Mouse (Mus musculus) embryonic facial prominence, embryonic 14.5 days (tissue): ENCODE data around the gene Adcy10. TPM values are rescaled to one million over a fixed set of nuclear protein-coding genes. Genes with fewer than 3 reads are reported as not detected.
A peak's percentile ranks its signal among the peaks of the same experiment; 100 is the strongest.

Experiments used
- ATAC-seq: fragments of 200-750 bp; cut with Nextera tagmentation; 2 replicates; pipeline ENCODE4 v1.8.0; 2017; ENCODE audit warnings: low read depth, moderate number of reproducible peaks, moderate TSS enrichment
- DNase-seq: peaks from one replicate; pipeline ENCODE4 v3.0.0-alpha.2; 2015; ENCODE audit warnings: low spot score
- H3K27ac ChIP-seq: fragments of 300-500 bp; sonication (generic); replicated peaks from 2 replicates; pipeline ENCODE4 v1.5.1; 2014; ENCODE audit warnings: low read depth, mild to moderate bottlenecking, low read length, moderate library complexity
- H3K27me3 ChIP-seq: fragments of 300-500 bp; sonication (generic); replicated peaks from 2 replicates; pipeline ENCODE4 v1.6.1; 2014; ENCODE audit warnings: low read length; ENCODE audit not compliant: control insufficient read depth, insufficient read depth
- H3K36me3 ChIP-seq: fragments of 300-500 bp; sonication (generic); 2 replicates; pipeline ENCODE4 v1.6.1; 2014; ENCODE audit warnings: low read length, mixed read lengths; ENCODE audit not compliant: control insufficient read depth, insufficient read depth
- H3K4me1 ChIP-seq: fragments of 300-500 bp; sonication (generic); 2 replicates; pipeline ENCODE4 v1.6.1; 2014; ENCODE audit warnings: antibody characterized with exemption, low read length; ENCODE audit not compliant: control insufficient read depth, insufficient read depth
- H3K4me2 ChIP-seq: fragments of 300-500 bp; sonication (generic); 2 replicates; pipeline ENCODE4 v1.6.1; 2014; ENCODE audit warnings: low read depth, mild to moderate bottlenecking, low read length, moderate library complexity, mixed read lengths
- H3K4me3 ChIP-seq: fragments of 300-500 bp; sonication (generic); 2 replicates; pipeline ENCODE4 v1.5.1; 2014; ENCODE audit warnings: low read depth, mild to moderate bottlenecking, low read length
- H3K9ac ChIP-seq: fragments of 300-500 bp; sonication (generic); 2 replicates; pipeline ENCODE4 v1.6.1; 2014; ENCODE audit warnings: low read depth, mild to moderate bottlenecking, low read length, moderate library complexity, mixed read lengths
- H3K9me3 ChIP-seq: fragments of 300-500 bp; sonication (generic); 2 replicates; pipeline ENCODE4 v1.6.1; 2016; ENCODE audit warnings: low read length; ENCODE audit not compliant: control insufficient read depth
- WGBS: fragments of 180-500 bp; shearing (Covaris S2); extraction: QIAGEN DNeasy Blood & Tissue Kit; methylation state at CpG from one replicate; pipeline ENCODE4 v1.1.7; 2014; 5-methylcytosine and 5-hydroxymethylcytosine counted together
- polyA plus RNA-seq: library from polyadenylated mRNA; unstranded; fragments of >200 nt; fragmentation: Nextera tagmentation; extraction: Ambion mirVana; gene quantifications from 2 replicates; pipeline ENCODE4 v1.2.1, GENCODE M21; 2014

The Adcy10 gene
- polyA plus RNA-seq, 1 experiment from 2014 or later, result not detected

GRCm38 (mm10) chr1:165601775-165602280, 116.8 kb downstream of the Adcy10 start:
- Histone ChIP-seq H3K9ac (no peak overlapping the region), H3K4me1 (no peaks in the 10 kb centered on the region), H3K9me3 (no peaks in the 10 kb centered on the region), H3K27me3 (no peaks in the 10 kb centered on the region), H3K4me2 (no peak overlapping the region), H3K36me3 (peaks cover 76% of the 10 kb centered on the region), H3K27ac (no peak overlapping the region), H3K4me3 (no peak overlapping the region)
- DNase-seq (no peak), ATAC-seq (no peak)
- 84% methylated on average over 10 of the region's 10 CpGs for WGBS

- Histone ChIP-seq H3K27ac (no peak overlapping the region), H3K27me3 (no peaks in the 10 kb centered on the region), H3K4me1 (no peaks in the 10 kb centered on the region), H3K4me2 (no peak overlapping the region), H3K4me3 (no peak overlapping the region), H3K36me3 (peaks cover 81% of the 10 kb centered on the region), H3K9me3 (no peaks in the 10 kb centered on the region), H3K9ac (no peak overlapping the region)
- DNase-seq (no peak), ATAC-seq (peak; percentile 4; the same call in 1 of the 2 replicates)
- WGBS, result 93% methylated on average over 14 of the region's 14 CpGs
Observed at GRCm38 (mm10) chr1:165603218-165603617, 118.2 kb downstream of the Adcy10 start.

GRCm38 (mm10) chr1:165604203-165604602, 119.2 kb downstream of the Adcy10 start:
- no peak for ATAC-seq
- H3K4me2 ChIP-seq, result no peak overlapping the region
- DNase-seq, result no peak
- 86% methylated on average over 8 of the region's 8 CpGs for WGBS
- peaks cover 75% of the 10 kb centered on the region for H3K36me3 ChIP-seq
- H3K4me1 ChIP-seq, result no peaks in the 10 kb centered on the region
- H3K4me3 ChIP-seq, result no peak overlapping the region
- no peak overlapping the region for H3K27ac ChIP-seq
- no peaks in the 10 kb centered on the region for H3K27me3 ChIP-seq
- no peak overlapping the region for H3K9ac ChIP-seq
- H3K9me3 ChIP-seq, result no peaks in the 10 kb centered on the region

- Histone ChIP-seq H3K4me1 (peaks cover 6% of the 10 kb centered on the region; the same call in 1 of the 2 replicates), H3K4me2 (no peak overlapping the region), H3K9ac (no peak overlapping the region), H3K27me3 (no peaks in the 10 kb centered on the region), H3K27ac (no peak overlapping the region), H3K9me3 (no peaks in the 10 kb centered on the region), H3K36me3 (peaks cover 70% of the 10 kb centered on the region), H3K4me3 (no peak overlapping the region)
- no peak for ATAC-seq
- no peak for DNase-seq
- WGBS, result 84% methylated on average over 3 of the region's 3 CpGs
Observed at GRCm38 (mm10) chr1:165605108-165605507, 120.1 kb downstream of the Adcy10 start.

- ATAC-seq (no peak), DNase-seq (no peak)
- Histone ChIP-seq H3K4me1 (peaks cover 10% of the 10 kb centered on the region; the same call in 1 of the 2 replicates), H3K36me3 (peaks cover 70% of the 10 kb centered on the region), H3K9me3 (no peaks in the 10 kb centered on the region), H3K27me3 (no peaks in the 10 kb centered on the region), H3K4me3 (no peak overlapping the region), H3K9ac (no peak overlapping the region), H3K4me2 (no peak overlapping the region), H3K27ac (no peak overlapping the region)
- WGBS, result 93% methylated on average over 6 of the region's 6 CpGs
Observed at GRCm38 (mm10) chr1:165605774-165606173, 120.8 kb downstream of the Adcy10 start.

GRCm38 (mm10) chr1:165608904-165609303, 123.9 kb downstream of the Adcy10 start:
- 79% methylated on average over 4 of the region's 4 CpGs for WGBS
- no peaks in the 10 kb centered on the region for H3K27me3 ChIP-seq
- no peak overlapping the region for H3K9ac ChIP-seq
- DNase-seq, result no peak
- H3K36me3 ChIP-seq, result peaks cover 43% of the 10 kb centered on the region
- H3K4me3 ChIP-seq, result no peak overlapping the region
- H3K4me2 ChIP-seq, result no peak overlapping the region
- ATAC-seq, result no peak
- peaks cover 16% of the 10 kb centered on the region for H3K4me1 ChIP-seq
- no peak overlapping the region for H3K27ac ChIP-seq
- no peaks in the 10 kb centered on the region for H3K9me3 ChIP-seq

GRCm38 (mm10) chr1:165609495-165610320, 124.7 kb downstream of the Adcy10 start:
- peaks cover 43% of the 10 kb centered on the region for H3K36me3 ChIP-seq
- H3K4me2 ChIP-seq, result no peak overlapping the region
- H3K27me3 ChIP-seq, result no peaks in the 10 kb centered on the region

GRCm38 (mm10) chr1:165610321-165610999, 125.5 kb downstream of the Adcy10 start:
- no peak overlapping the region for H3K4me3 ChIP-seq
- H3K36me3 ChIP-seq, result peaks cover 43% of the 10 kb centered on the region

More at GRCm38 (mm10) chr1:165609495-165610320, 124.7 kb downstream of the Adcy10 start:
- Histone ChIP-seq H3K9me3 (no peaks in the 10 kb centered on the region), H3K9ac (no peak overlapping the region), H3K4me3 (no peak overlapping the region), H3K27ac (no peak overlapping the region; the same call in none of the 2 replicates), H3K4me1 (peaks cover 16% of the 10 kb centered on the region)
- DNase-seq, result no peak
- no peak for ATAC-seq
- 47% methylated on average over 7 of the region's 7 CpGs for WGBS

More at GRCm38 (mm10) chr1:165610321-165610999, 125.5 kb downstream of the Adcy10 start:
- DNase-seq, result peak; percentile 53
- no peak overlapping the region for H3K4me2 ChIP-seq
- WGBS, result 37% methylated on average over 9 of the region's 9 CpGs
- no peak; the same call in 1 of the 2 replicates for ATAC-seq
- H3K9ac ChIP-seq, result peak overlapping the region; percentile 8; the same call in 1 of the 2 replicates
- peaks cover 16% of the 10 kb centered on the region for H3K4me1 ChIP-seq
- peak overlapping the region; percentile 39; the same call in 1 of the 2 replicates for H3K27ac ChIP-seq
- H3K9me3 ChIP-seq, result peaks cover 3% of the 10 kb centered on the region
- H3K27me3 ChIP-seq, result no peaks in the 10 kb centered on the region
